Mouse (Mus musculus) CH12.LX (cell line): ENCODE results near the gene Ston2. TPM values are rescaled to one million over a fixed set of nuclear protein-coding genes. Genes with fewer than 3 reads are reported as not detected.

Experiments
- DNase-seq: peaks from one replicate; pipeline ENCODE4 v3.0.0-alpha.2; 2013; ENCODE audit errors: extremely low read depth
- H3K27ac ChIP-seq: 2 replicates; pipeline ENCODE4 v1.5.1; 2012; ENCODE audit warnings: low read depth, mild to moderate bottlenecking, control low read depth, moderate library complexity; ENCODE audit not compliant: insufficient read depth
- H3K27me3 ChIP-seq: replicated peaks from 2 replicates; pipeline ENCODE3; 2012; ENCODE audit warnings: inconsistent platforms
- H3K36me3 ChIP-seq, 2 experiments: replicated peaks in 1 of 2; 2 replicates each; pipeline versions ENCODE3 to v1.6.1; 2012; ENCODE audit warnings: inconsistent platforms in 1 of 2, low read length in 1 of 2, mild to moderate bottlenecking in 1 of 2, mixed read lengths in 1 of 2, moderate library complexity in 1 of 2; ENCODE audit not compliant: control insufficient read depth in 1 of 2, insufficient read depth in 1 of 2
- H3K4me1 ChIP-seq, 2 experiments: 2 replicates each; pipeline ENCODE4 v1.6.1; 2012; ENCODE audit warnings: inconsistent platforms in 1 of 2, moderate library complexity in 1 of 2; ENCODE audit not compliant: insufficient read depth in 2 of 2, control insufficient read depth in 1 of 2
- H3K4me2 ChIP-seq: 2 replicates; pipeline ENCODE4 v1.6.1; 2012; ENCODE audit warnings: low read depth, mild to moderate bottlenecking, control low read depth; ENCODE audit not compliant: poor library complexity, insufficient read depth, severe bottlenecking
- H3K4me3 ChIP-seq, 3 experiments: fragments of 150-350 bp in 1 of 3; sonication (generic) in 1 of 3; replicated peaks in 1 of 3; 2 replicates each; pipeline versions ENCODE3 to v1.5.1; 2011 to 2012; ENCODE audit warnings: low read depth in 2 of 3, low read length in 2 of 3, mild to moderate bottlenecking in 2 of 3, moderate library complexity in 2 of 3, control low read depth in 1 of 3, improper control_type of control experiment in 1 of 3, inconsistent platforms in 1 of 3, mixed read lengths in 1 of 3; ENCODE audit not compliant: poor library complexity in 1 of 3
- H3K79me2 ChIP-seq: replicated peaks from 2 replicates; pipeline ENCODE4 v1.6.1; 2012; ENCODE audit warnings: mild to moderate bottlenecking, moderate library complexity; ENCODE audit not compliant: control insufficient read depth, poor library complexity, insufficient read depth, severe bottlenecking; ENCODE audit errors: extremely low read depth
- H3K9ac ChIP-seq: 2 replicates; pipeline ENCODE4 v1.6.1; 2012; ENCODE audit warnings: low read depth, mild to moderate bottlenecking, control low read depth, moderate library complexity; ENCODE audit not compliant: insufficient read depth
- H3K9me3 ChIP-seq: replicated peaks from 2 replicates; pipeline ENCODE3; 2012; ENCODE audit warnings: low read length, inconsistent platforms, mixed read lengths
- CHD2 ChIP-seq: IDR thresholded peaks from 2 replicates; pipeline ENCODE4 v1.6.1; 2011; ENCODE audit warnings: low read length, improper control_type of control experiment
- EP300 ChIP-seq: IDR thresholded peaks from 2 replicates; pipeline ENCODE4 v1.6.1; 2011; ENCODE audit warnings: low read length, improper control_type of control experiment
- GABPA ChIP-seq: IDR thresholded peaks from 2 replicates; pipeline ENCODE4 v1.6.1; 2012; ENCODE audit warnings: low read depth, low read length, improper control_type of control experiment, inconsistent platforms; ENCODE audit not compliant: insufficient replicate concordance
- HCFC1 ChIP-seq: IDR thresholded peaks from 2 replicates; pipeline ENCODE4 v1.6.1; 2012; ENCODE audit warnings: low read depth, mild to moderate bottlenecking, inconsistent platforms, low read length, improper control_type of control experiment
- KAT2A ChIP-seq: IDR thresholded peaks from 2 replicates; pipeline ENCODE4 v1.6.1; 2012; ENCODE audit warnings: low read length, improper control_type of control experiment, inconsistent platforms; ENCODE audit not compliant: insufficient replicate concordance
- MAZ ChIP-seq: IDR thresholded peaks from 2 replicates; pipeline ENCODE4 v1.6.1; 2012; ENCODE audit warnings: low read depth, mild to moderate bottlenecking, inconsistent platforms, low read length, improper control_type of control experiment, moderate library complexity
- MEF2A ChIP-seq: IDR thresholded peaks from 2 replicates; pipeline ENCODE4 v1.6.1; 2014; ENCODE audit warnings: low read depth, mild to moderate bottlenecking, inconsistent platforms, low read length, improper control_type of control experiment, borderline replicate concordance
- MXI1 ChIP-seq: IDR thresholded peaks from 2 replicates; pipeline ENCODE4 v1.6.1; 2011; ENCODE audit warnings: mild to moderate bottlenecking, low read depth, low read length, improper control_type of control experiment
- NELFE ChIP-seq: IDR thresholded peaks from 2 replicates; pipeline ENCODE4 v1.6.1; 2011; ENCODE audit warnings: low read depth, low read length, improper control_type of control experiment
- NRF1 ChIP-seq: IDR thresholded peaks from 2 replicates; pipeline ENCODE4 v1.6.1; 2014; ENCODE audit warnings: low read depth, mild to moderate bottlenecking, inconsistent platforms, low read length, improper control_type of control experiment, moderate library complexity
- PAX5 ChIP-seq: IDR thresholded peaks from 2 replicates; pipeline ENCODE4 v1.6.1; 2012; ENCODE audit warnings: low read length, inconsistent platforms, mixed read lengths
- POLR2A ChIP-seq: IDR thresholded peaks from 2 replicates; pipeline ENCODE4 v1.6.1; 2011; ENCODE audit warnings: low read depth, mild to moderate bottlenecking, improper control_type of control experiment, low read length
- SMC3 ChIP-seq: IDR thresholded peaks from 2 replicates; pipeline ENCODE4 v1.6.1; 2011; ENCODE audit warnings: low read depth, low read length, improper control_type of control experiment
- TBP ChIP-seq: conservative IDR thresholded peaks from 2 replicates; pipeline ENCODE4 v1.6.1; 2011; ENCODE audit warnings: low read depth, low read length, improper control_type of control experiment
- UBTF ChIP-seq: IDR thresholded peaks from 2 replicates; pipeline ENCODE4 v1.6.1; 2012; ENCODE audit warnings: low read depth, mild to moderate bottlenecking, inconsistent platforms, low read length, improper control_type of control experiment, moderate library complexity
- USF1 ChIP-seq: IDR thresholded peaks from 2 replicates; pipeline ENCODE4 v1.6.1; 2014; ENCODE audit warnings: low read depth, mild to moderate bottlenecking, inconsistent platforms, low read length, improper control_type of control experiment
- USF2 ChIP-seq: conservative IDR thresholded peaks from 2 replicates; pipeline ENCODE4 v1.6.1; 2011; ENCODE audit warnings: low read depth, low read length, improper control_type of control experiment
- ZC3H11A ChIP-seq: IDR thresholded peaks from 2 replicates; pipeline ENCODE4 v1.6.1; 2012; ENCODE audit warnings: low read depth, mild to moderate bottlenecking, inconsistent platforms, low read length, improper control_type of control experiment
- ZMIZ1 ChIP-seq: IDR thresholded peaks from 2 replicates; pipeline ENCODE4 v1.6.1; 2012; ENCODE audit warnings: low read depth, mild to moderate bottlenecking, inconsistent platforms, low read length, improper control_type of control experiment
- dilution Hi-C: fragments of 300-500 bp; cut with MboI; formaldehyde crosslinking; loops from 2 replicates; pipeline ENCODE4 v1.14.3; 2020; ENCODE audit warnings: low sequenced_read_pairs; ENCODE audit not compliant: extremely low pct_unique_long_range_greater_than_20kb, extremely low pct_ligation_motif_present
- in situ Hi-C: fragments of 300-500 bp; cut with MboI; formaldehyde crosslinking; loops from 3 replicates; pipeline ENCODE4 v1.14.3; 2019; ENCODE audit warnings: low sequenced_read_pairs, low pct_ligation_motif_present, low pct_unique_long_range_greater_than_20kb, mixed read lengths
- polyA plus RNA-seq: library from polyadenylated mRNA; unstranded; fragments of >175 nt; gene quantifications from 2 replicates; pipeline ENCODE4 v1.2.1, GENCODE M21; 2012; ENCODE audit warnings: low read depth; ENCODE audit not compliant: insufficient read length
- total RNA-seq, 2 experiments: library from RNA; depleted of rRNA; stranded (reverse); fragments of 300-350 nt in 1 of 2; fragments of >200 nt in 1 of 2; gene quantifications; 2 replicates each; pipeline ENCODE4 v1.2.3; 2012 to 2014

Ston2 gene
- total and polyA plus RNA-seq, 3 experiments: 0.21 to 0.34 TPM; not detected in 1

DNA sequence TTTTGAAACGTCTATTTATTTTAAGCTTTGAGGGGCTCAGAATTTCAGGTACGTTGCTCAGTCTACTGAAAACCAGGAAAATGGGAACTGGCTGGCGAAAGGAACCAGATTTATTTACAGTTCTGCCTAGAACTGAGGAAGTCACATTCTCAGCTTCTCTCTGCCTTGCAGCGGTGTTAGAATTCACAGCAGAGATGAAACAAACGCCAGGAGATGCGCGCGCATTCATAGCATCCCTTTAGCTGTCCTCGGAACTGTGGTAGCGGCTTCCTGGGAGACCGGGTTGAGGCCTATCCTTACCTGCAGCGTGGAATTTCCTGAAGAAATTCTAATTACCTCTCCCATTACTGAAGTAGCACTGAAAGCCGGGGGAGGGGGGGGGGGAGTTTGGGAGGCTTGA, 181.5 kb downstream of the Ston2 start:
- Histone ChIP-seq H3K9ac (no peak overlapping the region), H3K4me2 (no peak overlapping the region), H3K27me3 (no peaks in the 10 kb centered on the region), H3K4me3 (no peak overlapping the region), H3K9me3 (peaks cover 5% of the 10 kb centered on the region), H3K79me2 (no peaks in the 10 kb centered on the region), H3K27ac (no peak overlapping the region), H3K36me3 (no peaks in the 10 kb centered on the region), H3K4me1 (no peaks in the 10 kb centered on the region)
- TF ChIP-seq MAZ (no peak), USF2 (no peak), ZC3H11A (no peak), MEF2A (no peak), NRF1 (no peak), GABPA (no peak), TBP (no peak), UBTF (no peak), HCFC1 (no peak), KAT2A (no peak), NELFE (no peak), EP300 (no peak), MXI1 (no peak), PAX5 (no peak)
- DNase-seq: no peak
- in situ Hi-C loops: no loop called here
- dilution Hi-C loops: no loop called here

DNA sequence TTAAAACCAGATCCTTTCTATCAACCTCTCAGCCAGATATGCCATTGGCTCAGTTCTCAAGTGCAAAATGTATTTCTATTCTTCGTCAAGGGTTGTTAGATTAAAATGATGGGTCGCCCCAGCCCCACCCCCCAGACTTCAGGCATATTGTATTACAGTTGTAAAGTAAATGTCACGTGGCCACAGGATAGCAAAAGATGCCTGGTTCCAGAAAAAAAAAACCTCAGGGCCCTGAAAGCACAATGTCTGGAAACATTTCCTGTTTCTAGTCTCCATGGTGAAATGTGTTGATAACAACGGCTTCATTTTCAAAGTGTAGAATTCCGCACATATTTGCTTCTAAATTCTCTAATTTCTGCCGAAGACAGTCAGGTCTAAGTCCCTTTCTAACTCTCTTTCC, 183.6 kb downstream of the Ston2 start:
- Histone ChIP-seq H3K9me3 (peaks cover 4% of the 10 kb centered on the region), H3K4me1 (no peaks in the 10 kb centered on the region), H3K36me3 (no peaks in the 10 kb centered on the region), H3K27ac (no peak overlapping the region), H3K9ac (no peak overlapping the region), H3K27me3 (no peaks in the 10 kb centered on the region), H3K4me2 (no peak overlapping the region), H3K79me2 (no peaks in the 10 kb centered on the region), H3K4me3 (no peak overlapping the region)
- TF ChIP-seq POLR2A (no peak), CHD2 (no peak), TBP (no peak), ZMIZ1 (no peak), USF1 (no peak), SMC3 (no peak)
- no peak for DNase-seq
- dilution Hi-C loops: no loop called here
- in situ Hi-C loops: no loop called here
